Mouse (Mus musculus): ENCODE data around the gene Manf. TPM values are rescaled to one million over a fixed set of nuclear protein-coding genes. Genes with fewer than 3 reads are reported as not detected.

Gene Manf
- polyA plus RNA-seq, 1 experiment from 2014 or later: 162 TPM

DNA sequence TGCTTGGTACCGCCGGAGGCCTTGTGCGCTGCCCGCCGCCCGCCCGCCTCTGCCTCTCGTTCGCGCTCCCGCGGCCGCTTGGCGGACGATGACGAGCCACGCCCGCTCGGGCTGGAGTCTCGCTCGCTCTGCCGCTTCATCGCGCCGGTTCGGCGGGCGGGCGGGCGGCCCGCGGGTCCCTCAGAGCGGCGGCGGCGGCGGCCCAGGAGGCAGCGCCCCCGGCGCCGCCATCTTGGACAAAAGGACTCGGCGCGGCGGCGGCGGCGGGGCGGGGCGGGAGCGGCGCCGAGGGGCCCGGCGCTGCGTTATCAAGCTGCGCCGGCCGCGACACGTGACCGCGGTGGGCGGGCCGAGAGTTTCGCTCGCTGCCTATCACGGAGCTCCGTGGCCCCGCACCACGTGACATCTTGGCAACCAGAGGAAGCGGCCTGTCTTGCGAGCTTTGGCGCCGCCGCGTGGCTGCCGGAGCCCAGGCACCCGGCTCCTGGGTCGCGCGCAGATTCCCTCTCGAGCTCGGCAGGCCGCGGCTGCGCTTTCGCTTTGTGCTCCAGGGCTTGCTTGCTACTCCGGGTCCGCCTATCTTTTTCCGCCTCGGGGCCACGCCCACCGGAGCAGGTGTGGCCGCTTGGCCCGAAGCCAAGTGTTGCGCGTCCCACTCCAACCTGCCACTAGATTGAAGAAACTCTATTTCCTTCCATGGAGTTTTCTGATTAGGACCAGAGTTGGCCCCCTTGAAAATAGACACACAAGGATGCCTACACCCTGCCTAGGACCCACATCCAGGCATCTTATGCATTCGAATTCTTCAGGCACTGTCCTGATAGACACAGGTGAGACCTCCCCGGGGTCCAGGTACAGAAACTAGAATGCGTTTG is 4.7 kb downstream of the Manf start, which contains the start of gene Rbm15b:
TSS of gene Rbm15b (minus strand) at position 601 of the 875 bp plus-strand sequence.
- no peaks in the 10 kb centered on the region for H3K9me3 ChIP-seq (ENCODE audit: control insufficient read depth, low read length)
- H3K9ac ChIP-seq (replicated peaks; ENCODE audit: low read length): peak within 1 kb of the TSS; percentile 99
- 3% methylated on average over 100 of the region's 101 CpGs for WGBS
- no peaks in the 10 kb centered on the region for H3K27me3 ChIP-seq (ENCODE audit: control insufficient read depth, insufficient read depth, low read length)
- DNase-seq (peak; percentile 100), ATAC-seq (ENCODE audit: low FRiP score, low TSS enrichment) (peak; percentile 85)
- peak within 1 kb of the TSS; percentile 93 for H3K4me3 ChIP-seq (replicated peaks; ENCODE audit: low read depth, low read length)
- peak within 1 kb of the TSS; percentile 95 for H3K27ac ChIP-seq (replicated peaks; ENCODE audit: low read depth, low read length)
- peak within 1 kb of the TSS; percentile 99 for H3K4me2 ChIP-seq (ENCODE audit: low read length)
- peaks cover 51% of the 10 kb centered on the region for H3K4me1 ChIP-seq (ENCODE audit: control insufficient read depth, insufficient read depth, low read length)
- peaks cover 58% of the 10 kb centered on the region for H3K36me3 ChIP-seq (ENCODE audit: control insufficient read depth, insufficient read depth, low read length)

GRCm38 (mm10) chr9:106885901-106886731 is 5.7 kb downstream of the Manf start:
- no peaks in the 10 kb centered on the region for H3K9me3 ChIP-seq (ENCODE audit: control insufficient read depth, low read length)
- peak overlapping the region; percentile 95 for H3K27ac ChIP-seq (replicated peaks; ENCODE audit: low read depth, low read length)
- H3K4me1 ChIP-seq (ENCODE audit: control insufficient read depth, insufficient read depth, low read length): peaks cover 53% of the 10 kb centered on the region
- under 1% methylated on average over 87 of the region's 107 CpGs for WGBS
- peak overlapping the region; percentile 93 for H3K4me3 ChIP-seq (replicated peaks; ENCODE audit: low read depth, low read length)
- H3K9ac ChIP-seq (replicated peaks; ENCODE audit: low read length): peak overlapping the region; percentile 99
- peaks cover 68% of the 10 kb centered on the region for H3K36me3 ChIP-seq (ENCODE audit: control insufficient read depth, insufficient read depth, low read length)
- DNase-seq: peak; percentile 69
- peak overlapping the region; percentile 99 for H3K4me2 ChIP-seq (ENCODE audit: low read length)
- no peak for ATAC-seq (ENCODE audit: low FRiP score, low TSS enrichment)
- no peaks in the 10 kb centered on the region for H3K27me3 ChIP-seq (ENCODE audit: control insufficient read depth, insufficient read depth, low read length)

DNA sequence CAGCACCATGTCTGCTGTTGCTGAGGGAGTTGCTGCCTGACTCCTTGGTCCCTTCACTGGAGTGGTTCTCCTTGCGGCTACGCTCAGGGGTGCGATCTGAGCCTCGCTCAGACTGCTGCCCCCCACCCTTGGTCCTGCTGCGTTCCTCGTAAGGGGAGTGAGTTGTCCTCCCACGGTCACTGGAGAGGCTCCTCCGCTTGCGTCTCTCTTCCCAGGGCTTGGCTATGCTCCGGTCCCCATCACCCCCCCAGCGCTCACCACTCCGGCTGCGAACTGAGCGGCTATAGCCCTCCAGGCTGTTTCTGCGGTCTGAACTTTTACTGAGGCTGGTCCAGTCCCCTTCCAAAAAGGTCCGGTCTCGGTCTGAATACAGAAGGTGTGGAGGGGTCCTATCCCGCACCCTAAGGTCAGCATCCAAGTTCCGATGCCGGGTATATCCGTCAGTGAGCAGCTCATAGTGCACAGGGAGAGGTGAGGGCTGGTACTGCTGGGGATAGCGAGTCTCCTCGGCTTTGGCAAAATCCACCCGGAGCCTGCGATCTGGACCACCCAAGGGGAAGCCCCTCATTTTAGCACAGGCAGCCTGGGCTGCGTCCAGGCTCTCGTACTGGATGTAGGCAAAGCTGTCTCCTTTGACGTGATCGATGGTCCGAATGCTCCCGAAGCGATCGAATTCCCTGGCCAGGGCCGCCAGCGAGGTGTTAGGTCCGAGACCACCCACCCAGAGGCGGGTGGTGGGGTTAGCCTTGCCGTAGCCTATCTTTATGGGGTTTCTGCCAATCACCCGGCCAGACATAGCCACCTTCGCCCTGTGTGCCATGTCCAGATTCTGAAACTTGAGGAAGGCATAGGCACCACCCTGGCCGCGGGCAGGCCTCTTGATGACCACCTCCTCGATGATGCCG is 6.5 kb downstream of the Manf start:
- peak; percentile 35 for DNase-seq
- H3K4me1 ChIP-seq (ENCODE audit: control insufficient read depth, insufficient read depth, low read length): peaks cover 45% of the 10 kb centered on the region
- peaks cover 73% of the 10 kb centered on the region for H3K36me3 ChIP-seq (ENCODE audit: control insufficient read depth, insufficient read depth, low read length)

GRCm38 (mm10) chr9:106884306-106884705 is 7.5 kb downstream of the Manf start:
- H3K27ac ChIP-seq (replicated peaks; ENCODE audit: low read depth, low read length): no peak overlapping the region

More for the DNA sequence above, 6.5 kb downstream of the Manf start:
- peak overlapping the region; percentile 95 for H3K27ac ChIP-seq (replicated peaks; ENCODE audit: low read depth, low read length)
- 22% methylated on average over 44 of the region's 44 CpGs for WGBS
- no peaks in the 10 kb centered on the region for H3K9me3 ChIP-seq (ENCODE audit: control insufficient read depth, low read length)
- ATAC-seq (ENCODE audit: low FRiP score, low TSS enrichment): no peak
- H3K9ac ChIP-seq (replicated peaks; ENCODE audit: low read length): peak overlapping the region; percentile 99
- H3K4me3 ChIP-seq (replicated peaks; ENCODE audit: low read depth, low read length): peak overlapping the region; percentile 93
- no peaks in the 10 kb centered on the region for H3K27me3 ChIP-seq (ENCODE audit: control insufficient read depth, insufficient read depth, low read length)
- H3K4me2 ChIP-seq (ENCODE audit: low read length): peak overlapping the region; percentile 99

DNA sequence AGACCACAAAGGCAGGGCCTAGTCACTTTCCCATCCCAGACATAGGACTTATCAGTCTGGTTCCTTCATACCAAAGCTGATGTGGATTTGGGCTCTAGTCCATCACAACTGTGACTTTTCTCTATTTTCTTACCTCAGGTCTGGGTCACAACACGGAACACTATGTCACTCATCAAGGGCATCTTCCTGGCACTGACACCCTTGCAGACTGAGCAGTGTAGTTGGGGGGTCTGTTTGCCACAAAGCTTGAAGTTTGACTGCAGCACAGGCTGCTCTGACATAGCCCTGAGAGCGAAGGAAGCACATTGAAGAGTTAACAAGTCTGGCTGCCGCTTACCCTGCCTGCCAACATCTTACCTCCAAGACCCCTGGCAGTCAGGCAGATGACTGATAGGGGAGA is 8.7 kb downstream of the Manf start:
- H3K36me3 ChIP-seq (ENCODE audit: control insufficient read depth, insufficient read depth, low read length): peaks cover 71% of the 10 kb centered on the region
- no peaks in the 10 kb centered on the region for H3K27me3 ChIP-seq (ENCODE audit: control insufficient read depth, insufficient read depth, low read length)
- WGBS: 87% methylated on average over 3 of the region's 3 CpGs
- ATAC-seq (ENCODE audit: low FRiP score, low TSS enrichment) (no peak), DNase-seq (no peak)
- 0 out of 2 replicates have a peak overlapping the region, but pooled peaks have one; percentile 18 for H3K9ac ChIP-seq (replicated peaks; ENCODE audit: low read length)
- H3K4me1 ChIP-seq (ENCODE audit: control insufficient read depth, insufficient read depth, low read length): peaks cover 39% of the 10 kb centered on the region
- no peak overlapping the region for H3K27ac ChIP-seq (replicated peaks; ENCODE audit: low read depth, low read length)
- no peaks in the 10 kb centered on the region for H3K9me3 ChIP-seq (ENCODE audit: control insufficient read depth, low read length)
- H3K4me3 ChIP-seq (replicated peaks; ENCODE audit: low read depth, low read length): peak overlapping the region; percentile 12
- H3K4me2 ChIP-seq (ENCODE audit: low read length): peak overlapping the region; percentile 99

More at GRCm38 (mm10) chr9:106884306-106884705, 7.5 kb downstream of the Manf start:
- peaks cover 71% of the 10 kb centered on the region for H3K36me3 ChIP-seq (ENCODE audit: control insufficient read depth, insufficient read depth, low read length)
- H3K4me3 ChIP-seq (replicated peaks; ENCODE audit: low read depth, low read length): peak overlapping the region; percentile 93
- no peaks in the 10 kb centered on the region for H3K27me3 ChIP-seq (ENCODE audit: control insufficient read depth, insufficient read depth, low read length)
- 44% methylated on average over 16 of the region's 16 CpGs for WGBS
- H3K4me2 ChIP-seq (ENCODE audit: low read length): peak overlapping the region; percentile 99
- peak; percentile 17 for DNase-seq
- peak overlapping the region; percentile 99 for H3K9ac ChIP-seq (replicated peaks; ENCODE audit: low read length)
- H3K4me1 ChIP-seq (ENCODE audit: control insufficient read depth, insufficient read depth, low read length): peaks cover 39% of the 10 kb centered on the region
- H3K9me3 ChIP-seq (ENCODE audit: control insufficient read depth, low read length): no peaks in the 10 kb centered on the region
- ATAC-seq (ENCODE audit: low FRiP score, low TSS enrichment): no peak

DNA sequence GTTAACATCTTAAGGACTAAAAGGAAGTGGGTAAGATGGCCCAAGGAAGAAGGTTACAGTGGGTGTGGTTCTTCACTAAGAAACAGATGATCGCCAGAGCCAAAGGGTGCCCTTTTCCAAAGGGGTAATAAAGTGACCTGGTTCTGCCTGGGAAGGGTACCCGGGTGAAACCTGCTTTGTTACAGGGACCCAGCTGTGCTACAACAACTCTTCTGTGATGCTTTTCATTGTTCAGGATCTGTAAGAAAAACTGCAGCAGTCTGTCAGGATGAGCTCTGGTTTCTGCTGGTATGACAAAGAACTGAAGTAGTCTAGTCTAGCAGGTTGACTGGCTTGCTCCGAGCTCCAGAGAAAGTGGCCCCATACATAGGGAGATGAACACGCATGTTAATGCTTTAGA is 9.6 kb downstream of the Manf start:
- peaks cover 36% of the 10 kb centered on the region for H3K4me1 ChIP-seq (ENCODE audit: control insufficient read depth, insufficient read depth, low read length)
- peak overlapping the region; percentile 99; the same call in 1 of the 2 replicates for H3K4me2 ChIP-seq (ENCODE audit: low read length)
- DNase-seq (no peak), ATAC-seq (ENCODE audit: low FRiP score, low TSS enrichment) (no peak)
- H3K9me3 ChIP-seq (ENCODE audit: control insufficient read depth, low read length): no peaks in the 10 kb centered on the region
- no peak overlapping the region for H3K27ac ChIP-seq (replicated peaks; ENCODE audit: low read depth, low read length)
- no peaks in the 10 kb centered on the region for H3K27me3 ChIP-seq (ENCODE audit: control insufficient read depth, insufficient read depth, low read length)
- no peak overlapping the region for H3K4me3 ChIP-seq (replicated peaks; ENCODE audit: low read depth, low read length)
- WGBS: 71% methylated on average over 4 of the region's 4 CpGs
- no peak overlapping the region for H3K9ac ChIP-seq (replicated peaks; ENCODE audit: low read length)
- peaks cover 77% of the 10 kb centered on the region for H3K36me3 ChIP-seq (ENCODE audit: control insufficient read depth, insufficient read depth, low read length)

GRCm38 (mm10) chr9:106881071-106881755 is 10.6 kb downstream of the Manf start:
- H3K9ac ChIP-seq (replicated peaks; ENCODE audit: low read length): no peak overlapping the region; the same call in 1 of the 2 replicates
- peaks cover 86% of the 10 kb centered on the region for H3K36me3 ChIP-seq (ENCODE audit: control insufficient read depth, insufficient read depth, low read length)
- WGBS: 54% methylated on average over 4 of the region's 4 CpGs

More at GRCm38 (mm10) chr9:106881071-106881755, 10.6 kb downstream of the Manf start:
- Histone ChIP-seq H3K27me3 (ENCODE audit: control insufficient read depth, insufficient read depth, low read length) (no peaks in the 10 kb centered on the region), H3K4me1 (ENCODE audit: control insufficient read depth, insufficient read depth, low read length) (peaks cover 36% of the 10 kb centered on the region), H3K4me3 (replicated peaks; ENCODE audit: low read depth, low read length) (0 out of 2 replicates have a peak overlapping the region, but pooled peaks have one; percentile 2), H3K27ac (replicated peaks; ENCODE audit: low read depth, low read length) (no peak overlapping the region), H3K4me2 (ENCODE audit: low read length) (0 out of 2 replicates have a peak overlapping the region, but pooled peaks have one; percentile 8), H3K9me3 (ENCODE audit: control insufficient read depth, low read length) (no peaks in the 10 kb centered on the region)
- ATAC-seq (ENCODE audit: low FRiP score, low TSS enrichment): no peak
- no peak for DNase-seq

Data from midbrain, embryonic 14.5 days (tissue).